Mouse (Mus musculus) cerebellum, adult 2 months (tissue): ENCODE measurements around the gene Mtmr1. TPM values are rescaled to one million over a fixed set of nuclear protein-coding genes. Genes with fewer than 3 reads are reported as not detected.

Experiments used
- DNase-seq, 2 experiments: peaks; one replicate each; pipeline ENCODE4 v3.0.0; 2021
- H3K27ac ChIP-seq: fragments of 200-500 bp; 2 replicates; pipeline ENCODE4 v1.5.1; 2012; ENCODE audit warnings: low read length, control low read depth, inconsistent platforms; ENCODE audit not compliant: insufficient read depth
- H3K27me3 ChIP-seq: fragments of 200-500 bp; 2 replicates; pipeline ENCODE4 v1.6.1; 2012; ENCODE audit warnings: inconsistent platforms, mild to moderate bottlenecking, low read length, moderate library complexity; ENCODE audit not compliant: control insufficient read depth, insufficient read depth
- H3K4me1 ChIP-seq: fragments of 200-500 bp; 2 replicates; pipeline ENCODE4 v1.6.1; 2011; ENCODE audit warnings: low read length; ENCODE audit not compliant: control insufficient read depth, insufficient read depth
- H3K4me3 ChIP-seq: fragments of 200-500 bp; replicated peaks from 2 replicates; pipeline ENCODE3; 2011; ENCODE audit warnings: mild to moderate bottlenecking, low read depth, low read length, control low read depth; ENCODE audit not compliant: insufficient read depth
- CTCF ChIP-seq: fragments of 200-500 bp; IDR thresholded peaks from 2 replicates; pipeline ENCODE4 v1.5.1; 2011; ENCODE audit warnings: low read depth, mild to moderate bottlenecking, control low read depth, low read length, moderate library complexity, borderline replicate concordance; ENCODE audit not compliant: insufficient read depth
- POLR2A ChIP-seq: fragments of 200-500 bp; IDR thresholded peaks from 2 replicates; pipeline ENCODE4 v1.6.1; 2011; ENCODE audit warnings: low read length, control low read depth, borderline replicate concordance; ENCODE audit not compliant: insufficient read depth
- WGBS: fragments of 180-500 bp; shearing (Covaris S2); methylation state at CpG from one replicate; pipeline ENCODE4 v1.1.7; 2018; 5-methylcytosine and 5-hydroxymethylcytosine counted together
- polyA plus RNA-seq: library from polyadenylated mRNA; depleted of rRNA; stranded (reverse); fragments of >200 nt; gene quantifications from 2 replicates; pipeline ENCODE4 v1.2.3, GENCODE M21; 2012; rRNA removed

Gene Mtmr1
- polyA plus RNA-seq, 1 experiment, result 26.7 TPM

- 89% methylated on average over 5 of the region's 5 CpGs for WGBS
- DNase-seq, result no peak
Observed at GRCm38 (mm10) chrX:71442916-71443315, 78.4 kb downstream of the Mtmr1 start.

DNA sequence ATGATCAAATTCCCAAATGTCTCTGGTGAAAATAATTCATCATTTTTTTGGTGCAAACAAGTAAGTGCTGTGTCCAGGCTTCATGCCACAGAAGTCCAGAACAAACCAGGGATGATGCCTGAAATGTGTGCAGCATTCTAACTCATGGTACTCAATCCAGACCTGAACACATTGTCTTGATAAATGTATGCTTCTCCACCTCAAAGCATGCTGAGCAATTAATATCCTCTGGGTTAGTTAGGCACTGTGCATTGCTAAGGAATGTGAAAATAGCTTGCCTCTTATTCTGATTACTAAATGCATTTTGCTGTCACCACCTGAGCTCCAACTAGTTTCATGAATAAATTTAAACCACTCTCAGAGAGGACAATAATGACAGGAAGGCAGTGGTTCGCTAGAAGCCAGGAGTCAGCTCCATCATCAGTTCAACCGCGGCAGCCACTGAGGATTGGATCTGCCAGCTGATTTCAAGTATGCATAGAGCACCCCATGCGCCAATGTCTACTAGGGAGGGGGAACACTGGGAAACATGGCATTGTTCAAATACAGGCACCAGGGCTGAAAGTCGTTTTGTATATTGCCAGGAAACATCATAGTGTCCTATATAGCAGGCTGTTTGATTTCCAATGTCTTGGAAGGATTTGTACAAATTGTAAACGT lies 91.6 kb downstream of the Mtmr1 start:
- Histone ChIP-seq H3K27me3 (no peaks in the 10 kb centered on the region), H3K27ac (no peak overlapping the region), H3K4me3 (no peak overlapping the region), H3K4me1 (0 out of 2 replicates have a peak, but pooled peaks cover 2% of the 10 kb centered on the region)
- DNase-seq, result no peak
- TF ChIP-seq POLR2A (no peak), CTCF (no peak)
- 54% methylated on average over 6 of the region's 6 CpGs for WGBS

More at GRCm38 (mm10) chrX:71442916-71443315, 78.4 kb downstream of the Mtmr1 start:
- TF ChIP-seq CTCF (no peak), POLR2A (no peak)
- Histone ChIP-seq H3K4me3 (no peak overlapping the region), H3K27me3 (no peaks in the 10 kb centered on the region), H3K27ac (no peak overlapping the region), H3K4me1 (no peaks in the 10 kb centered on the region)

GRCm38 (mm10) chrX:71464138-71464826 lies 99.7 kb downstream of the Mtmr1 start:
- peak in 1 of 2 experiments; percentile 5 for DNase-seq
- H3K4me1 ChIP-seq, result peaks cover 7% of the 10 kb centered on the region; the same call in 1 of the 2 replicates
- TF ChIP-seq POLR2A (no peak), CTCF (no peak)
- no peak overlapping the region for H3K27ac ChIP-seq
- 62% methylated on average over 7 of the region's 7 CpGs for WGBS
- no peaks in the 10 kb centered on the region for H3K27me3 ChIP-seq
- H3K4me3 ChIP-seq, result no peak overlapping the region

DNA sequence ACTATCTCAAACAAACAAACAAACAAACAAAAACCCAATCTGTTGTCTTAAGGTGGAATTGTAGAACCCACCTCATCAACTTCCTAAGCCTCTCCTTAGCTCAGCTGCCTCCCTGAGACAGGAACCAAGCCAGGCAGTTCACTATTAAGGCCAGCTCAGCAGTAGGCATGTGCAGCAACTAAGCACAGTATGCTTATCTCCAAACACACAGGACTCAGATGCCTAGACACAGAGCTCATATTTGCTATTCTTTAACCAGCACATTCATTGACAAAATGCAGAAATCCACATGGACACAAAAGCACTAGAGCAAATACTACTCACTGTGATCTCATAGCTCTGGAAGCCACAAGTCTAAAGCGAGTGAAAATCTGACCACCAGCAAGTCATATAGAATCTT lies 100.9 kb downstream of the Mtmr1 start:
- WGBS, result 100% methylated on average over 1 of the region's 1 CpGs
- no peak for DNase-seq
- H3K27ac ChIP-seq, result no peak overlapping the region
- no peak overlapping the region for H3K4me3 ChIP-seq
- no peaks in the 10 kb centered on the region for H3K27me3 ChIP-seq
- TF ChIP-seq CTCF, result no peak
- TF ChIP-seq POLR2A, result no peak
- H3K4me1 ChIP-seq, result peaks cover 7% of the 10 kb centered on the region; the same call in 1 of the 2 replicates

- no peak for DNase-seq
- no peak overlapping the region for H3K4me3 ChIP-seq
Observed at GRCm38 (mm10) chrX:71467491-71467890, 102.9 kb downstream of the Mtmr1 start.

More at GRCm38 (mm10) chrX:71467491-71467890, 102.9 kb downstream of the Mtmr1 start:
- 94% methylated on average over 3 of the region's 3 CpGs for WGBS
- Histone ChIP-seq H3K4me1 (peaks cover 7% of the 10 kb centered on the region; the same call in 1 of the 2 replicates), H3K27ac (no peak overlapping the region), H3K27me3 (no peaks in the 10 kb centered on the region)
- TF ChIP-seq POLR2A, result no peak
- no peak for TF ChIP-seq CTCF

Other genes starting within 250 kb of the Mtmr1 start
- 10.0 and 10.9 TPM in 2 replicates for gene Mtm1, start 154.0 kb upstream of the Mtmr1 start, polyA plus RNA-seq
- gene Cd99l2, start 128.1 kb downstream of the Mtmr1 start, polyA plus RNA-seq, result 66.6 and 74.4 TPM in 2 replicates
- 25.0 and 29.4 TPM in 2 replicates for gene Hmgb3, start 191.2 kb downstream of the Mtmr1 start, polyA plus RNA-seq